Mouse (Mus musculus) erythroblast, embryonic 14.5 days (primary cell): ENCODE measurements at regions not wholly inside any gene's neighbourhood (a gene's known extent, or its start where the extent isn't known, plus 50 kb on each side); places are given as distances from the start of the nearest gene placed in this dataset.

Experiments
- GATA1 ChIP-seq: IDR thresholded peaks from 2 replicates; pipeline ENCODE4 v1.6.1; 2012; ENCODE audit warnings: low read length, inconsistent platforms, mixed read lengths
- TAL1 ChIP-seq: IDR thresholded peaks from 3 replicates; pipeline ENCODE4 v1.6.1; 2012; ENCODE audit warnings: low read length, inconsistent platforms, mixed read lengths

- TF ChIP-seq GATA1 (no peak), TAL1 (no peak)
Observed at GRCm38 (mm10) chr6:127373797-127374463, 72.7 kb upstream of the Parp11 start.
